Mouse (Mus musculus): ENCODE measurements around the gene Ctsh. TPM values are rescaled to one million over a fixed set of nuclear protein-coding genes. Genes with fewer than 3 reads are reported as not detected.
"Not testable (repeated sequence)": the region's sequence is repeated elsewhere in the genome, so short reads cannot be mapped to it uniquely, and the experiment has no call there.

The Ctsh gene
- polyA plus RNA-seq, 1 experiment from 2014 or later = 5.0 TPM

- Histone ChIP-seq H3K4me3 (no peak overlapping the region), H3K9me3 (no peaks in the 10 kb centered on the region), H3K27me3 (replicated peaks; ENCODE audit: low read depth, poor library complexity, severe bottlenecking) (no peaks in the 10 kb centered on the region), H3K4me1 (no peaks in the 10 kb centered on the region), H3K36me3 (replicated peaks) (no peaks in the 10 kb centered on the region), H3K27ac (replicated peaks) (no peak overlapping the region)
- DNase-seq (ENCODE audit: low spot score) = no peak
- 80% methylated on average over 4 of the region's 4 CpGs for WGBS
Measured at GRCm38 (mm10) chr9:90038535-90038934, 15.4 kb upstream of the Ctsh start.

DNA sequence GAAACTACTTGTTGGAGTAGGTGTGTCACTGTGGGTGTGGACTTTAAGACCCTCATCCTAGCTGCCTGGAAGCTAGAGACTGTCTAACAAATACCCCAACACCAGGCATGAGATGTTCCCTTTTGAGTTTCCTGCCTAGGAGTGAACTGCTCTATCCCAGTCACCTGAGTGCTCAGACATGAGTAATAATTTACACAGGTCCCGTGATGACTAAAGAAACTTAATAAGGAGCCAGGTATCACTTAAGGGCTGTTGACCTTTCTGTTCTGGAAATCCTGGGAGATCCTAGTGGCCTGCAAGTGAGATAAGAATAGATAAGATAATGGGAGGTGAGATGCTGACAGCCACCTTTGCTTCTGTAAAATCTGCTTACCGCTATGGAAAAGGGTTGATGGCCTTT lies 13.0 kb upstream of the Ctsh start:
- no peak for DNase-seq (ENCODE audit: low spot score)
- no peak overlapping the region for H3K4me3 ChIP-seq
- H3K36me3 ChIP-seq (replicated peaks) = no peaks in the 10 kb centered on the region
- no peaks in the 10 kb centered on the region for H3K9me3 ChIP-seq
- no peak overlapping the region for H3K27ac ChIP-seq (replicated peaks)
- WGBS = 81% methylated on average over 2 of the region's 2 CpGs
- H3K27me3 ChIP-seq (replicated peaks; ENCODE audit: low read depth, poor library complexity, severe bottlenecking) = no peaks in the 10 kb centered on the region
- H3K4me1 ChIP-seq = no peaks in the 10 kb centered on the region

GRCm38 (mm10) chr9:90041556-90041955 lies 12.4 kb upstream of the Ctsh start:
- no peak overlapping the region for H3K4me3 ChIP-seq
- H3K9me3 ChIP-seq = peaks cover 5% of the 10 kb centered on the region; the same call in 1 of the 2 replicates
- WGBS = 93% methylated on average over 3 of the region's 3 CpGs
- H3K36me3 ChIP-seq (replicated peaks) = no peaks in the 10 kb centered on the region
- no peaks in the 10 kb centered on the region for H3K27me3 ChIP-seq (replicated peaks; ENCODE audit: low read depth, poor library complexity, severe bottlenecking)
- no peak for DNase-seq (ENCODE audit: low spot score)
- no peak overlapping the region for H3K27ac ChIP-seq (replicated peaks)
- no peaks in the 10 kb centered on the region for H3K4me1 ChIP-seq

DNA sequence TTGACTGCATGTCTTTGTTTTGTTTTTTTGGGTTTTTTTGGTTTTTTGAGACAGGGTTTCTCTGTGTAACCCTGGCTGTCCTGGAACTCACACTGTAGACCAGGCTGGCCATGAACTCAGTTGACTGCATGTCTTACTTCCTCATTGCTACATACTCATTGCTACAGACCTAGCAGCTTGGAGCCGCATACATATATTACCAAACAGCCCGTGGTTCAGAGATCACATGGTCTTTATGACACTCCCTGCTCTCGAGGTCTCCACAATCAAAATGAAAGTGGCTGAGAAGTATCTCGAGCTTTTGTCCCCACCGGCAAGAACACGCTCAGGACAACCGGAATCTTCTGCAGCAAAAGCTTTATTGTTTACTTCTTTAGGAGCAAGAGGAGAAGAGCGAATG lies 11.0 kb upstream of the Ctsh start:
- H3K9me3 ChIP-seq; H3K27ac ChIP-seq (replicated peaks); H3K4me3 ChIP-seq; H3K4me1 ChIP-seq; H3K27me3 ChIP-seq (replicated peaks; ENCODE audit: low read depth, poor library complexity, severe bottlenecking); DNase-seq (ENCODE audit: low spot score); H3K36me3 ChIP-seq (replicated peaks): not testable (repeated sequence)
- WGBS = 94% methylated on average over 8 of the region's 8 CpGs

GRCm38 (mm10) chr9:90045191-90045590 lies 8.8 kb upstream of the Ctsh start:
- H3K36me3 ChIP-seq (replicated peaks) = no peaks in the 10 kb centered on the region

DNA sequence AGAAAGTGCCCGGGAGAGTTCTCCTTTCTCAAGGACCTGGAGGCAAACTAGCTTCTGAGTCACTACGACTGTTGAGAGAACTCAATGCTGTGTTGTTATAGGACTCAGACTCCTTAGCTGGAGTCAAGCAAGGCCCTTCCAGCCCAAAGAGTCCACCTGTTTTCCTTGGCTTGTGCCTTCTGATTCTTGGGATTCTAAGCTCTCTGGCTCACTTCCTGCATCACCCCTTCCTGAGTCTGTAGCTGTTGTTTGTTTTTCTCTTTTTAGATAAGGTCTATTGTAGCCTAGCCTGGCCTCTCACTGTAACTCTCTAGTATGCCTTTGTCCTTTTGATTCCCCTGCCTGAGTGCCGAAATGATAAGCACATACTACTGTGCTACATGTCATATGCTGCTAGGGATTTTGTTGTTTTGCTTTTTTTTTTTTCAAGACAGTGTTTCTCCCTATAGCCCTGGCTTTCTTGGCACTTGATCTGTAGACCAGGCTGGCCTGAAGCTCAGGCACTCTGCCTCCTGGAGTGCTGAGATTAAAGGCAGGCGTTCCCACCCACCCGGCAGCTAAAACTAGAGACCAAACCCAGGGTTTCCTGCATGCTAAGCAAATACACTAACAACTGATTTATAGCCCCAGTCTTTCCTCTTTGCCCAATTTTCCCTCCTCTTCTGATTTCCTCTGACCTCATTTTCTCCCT lies 5.9 kb upstream of the Ctsh start:
- Histone ChIP-seq H3K36me3 (replicated peaks) (no peaks in the 10 kb centered on the region), H3K27ac (replicated peaks) (no peak overlapping the region), H3K9me3 (peaks cover 6% of the 10 kb centered on the region; the same call in 1 of the 2 replicates), H3K27me3 (replicated peaks; ENCODE audit: low read depth, poor library complexity, severe bottlenecking) (no peaks in the 10 kb centered on the region), H3K4me1 (no peaks in the 10 kb centered on the region), H3K4me3 (no peak overlapping the region)
- DNase-seq (ENCODE audit: low spot score) = no peak
- WGBS = 72% methylated on average over 5 of the region's 5 CpGs

More at GRCm38 (mm10) chr9:90045191-90045590, 8.8 kb upstream of the Ctsh start:
- Histone ChIP-seq H3K27me3 (replicated peaks; ENCODE audit: low read depth, poor library complexity, severe bottlenecking) (no peaks in the 10 kb centered on the region), H3K27ac (replicated peaks) (no peak overlapping the region), H3K4me1 (no peaks in the 10 kb centered on the region), H3K4me3 (no peak overlapping the region), H3K9me3 (peaks cover 6% of the 10 kb centered on the region; the same call in 1 of the 2 replicates)
- DNase-seq (ENCODE audit: low spot score) = no peak
- WGBS = 90% methylated on average over 7 of the region's 7 CpGs

DNA sequence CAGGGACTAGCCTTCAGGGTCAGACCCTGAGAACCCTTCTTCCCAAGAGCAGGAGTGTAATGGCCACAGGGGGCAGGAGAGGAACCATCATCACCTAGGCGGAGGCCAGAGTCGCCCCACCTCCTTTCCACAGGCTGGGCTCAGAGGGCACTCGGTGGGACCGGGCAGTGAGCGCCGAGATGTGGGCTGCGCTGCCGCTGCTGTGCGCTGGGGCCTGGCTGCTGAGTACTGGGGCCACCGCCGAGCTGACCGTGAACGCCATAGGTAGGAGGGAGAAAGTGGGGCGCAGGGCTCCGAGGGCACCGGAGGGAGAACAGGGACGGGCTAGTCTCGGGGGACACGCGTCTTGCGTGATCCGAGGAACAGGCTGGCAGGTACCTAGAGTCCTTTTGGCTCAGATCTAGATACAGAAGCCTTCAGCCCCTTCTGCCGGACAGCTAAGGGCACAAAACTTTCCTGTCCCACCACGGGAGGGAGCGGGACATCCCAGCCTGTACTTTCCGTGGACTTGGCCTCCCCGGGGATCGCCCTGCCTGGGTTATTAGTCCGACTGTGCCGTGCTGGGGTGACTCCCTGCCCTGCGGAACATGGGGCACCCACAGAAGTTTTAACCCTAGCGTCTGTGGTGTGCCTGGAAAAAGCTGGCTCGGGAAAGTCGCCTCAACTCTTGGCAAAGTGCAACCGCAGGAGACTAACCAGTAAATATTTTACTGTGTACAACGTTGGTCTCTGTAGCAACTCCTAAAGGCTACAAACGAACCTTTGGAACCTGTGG lies 606 bp downstream of the Ctsh start:
- H3K36me3 ChIP-seq (replicated peaks) = no peaks in the 10 kb centered on the region
- H3K4me1 ChIP-seq = peaks cover 10% of the 10 kb centered on the region
- WGBS = under 1% methylated on average over 37 of the region's 37 CpGs
- peak; percentile 75 for DNase-seq (ENCODE audit: low spot score)
- H3K27ac ChIP-seq (replicated peaks) = peak overlapping the region; percentile 74
- peaks cover 19% of the 10 kb centered on the region for H3K27me3 ChIP-seq (replicated peaks; ENCODE audit: low read depth, poor library complexity, severe bottlenecking)
- H3K4me3 ChIP-seq = peak overlapping the region; percentile 67
- no peaks in the 10 kb centered on the region for H3K9me3 ChIP-seq

DNA sequence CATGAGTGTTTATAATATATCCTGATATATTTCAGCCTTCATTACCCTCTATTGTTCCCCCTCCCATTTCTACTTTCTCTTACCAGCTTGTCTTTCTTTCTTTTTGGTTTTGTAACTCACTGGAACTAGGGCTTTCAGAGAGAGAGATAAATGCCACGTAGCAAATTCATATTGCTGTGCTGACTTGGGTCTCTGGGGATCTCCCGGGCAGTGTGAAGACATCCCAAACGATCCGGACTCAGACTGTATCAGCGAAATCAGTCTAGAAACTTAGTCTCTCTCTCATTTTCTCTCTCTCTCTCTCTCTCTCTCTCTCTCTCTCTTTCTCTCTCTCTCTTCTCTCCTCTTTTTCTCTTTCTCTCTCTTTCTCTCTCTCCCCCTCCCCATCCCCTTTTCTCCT lies 1.5 kb downstream of the Ctsh start:
- H3K27me3 ChIP-seq (replicated peaks; ENCODE audit: low read depth, poor library complexity, severe bottlenecking) = peaks cover 19% of the 10 kb centered on the region
- no peaks in the 10 kb centered on the region for H3K9me3 ChIP-seq
- H3K36me3 ChIP-seq (replicated peaks) = no peaks in the 10 kb centered on the region
- peak overlapping the region; percentile 67; the same call in 1 of the 2 replicates for H3K4me3 ChIP-seq
- DNase-seq (ENCODE audit: low spot score) = no peak
- 51% methylated on average over 5 of the region's 5 CpGs for WGBS
- peaks cover 10% of the 10 kb centered on the region for H3K4me1 ChIP-seq
- no peak overlapping the region for H3K27ac ChIP-seq (replicated peaks)

- Histone ChIP-seq H3K27ac (replicated peaks) (no peak overlapping the region), H3K4me3 (no peak overlapping the region), H3K9me3 (no peaks in the 10 kb centered on the region), H3K27me3 (replicated peaks; ENCODE audit: low read depth, poor library complexity, severe bottlenecking) (peaks cover 19% of the 10 kb centered on the region), H3K36me3 (replicated peaks) (no peaks in the 10 kb centered on the region), H3K4me1 (peaks cover 10% of the 10 kb centered on the region)
- 69% methylated on average over 3 of the region's 3 CpGs for WGBS
- DNase-seq (ENCODE audit: low spot score) = no peak
Measured at GRCm38 (mm10) chr9:90055911-90056310, 2.0 kb downstream of the Ctsh start.

DNA sequence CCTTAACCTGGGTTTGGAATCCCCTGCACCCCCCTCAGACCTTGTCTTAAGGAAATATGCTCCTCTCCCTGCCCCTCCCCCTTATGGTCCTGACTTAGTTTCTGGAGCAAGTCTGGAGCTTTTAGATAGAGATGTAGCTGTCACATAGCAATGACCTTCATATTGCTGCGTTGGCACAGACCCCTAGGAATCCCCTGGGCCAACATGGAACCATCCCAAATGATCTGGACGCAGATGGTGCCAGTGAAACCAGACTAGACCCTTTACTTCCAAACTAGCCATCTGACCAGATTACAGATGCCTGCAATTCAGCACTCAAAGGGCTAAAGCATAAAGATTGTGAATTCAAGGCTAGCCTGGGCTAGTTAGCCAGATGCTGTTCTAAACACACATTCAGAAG lies 2.8 kb downstream of the Ctsh start:
- WGBS = 90% methylated on average over 2 of the region's 2 CpGs
- Histone ChIP-seq H3K4me3 (no peak overlapping the region), H3K27ac (replicated peaks) (no peak overlapping the region), H3K27me3 (replicated peaks; ENCODE audit: low read depth, poor library complexity, severe bottlenecking) (peaks cover 19% of the 10 kb centered on the region), H3K9me3 (no peaks in the 10 kb centered on the region), H3K4me1 (peaks cover 10% of the 10 kb centered on the region), H3K36me3 (replicated peaks) (no peaks in the 10 kb centered on the region)
- no peak for DNase-seq (ENCODE audit: low spot score)

GRCm38 (mm10) chr9:90059828-90060573 lies 6.0 kb downstream of the Ctsh start:
- Histone ChIP-seq H3K9me3 (no peaks in the 10 kb centered on the region), H3K4me3 (no peak overlapping the region), H3K4me1 (no peaks in the 10 kb centered on the region), H3K27me3 (replicated peaks; ENCODE audit: low read depth, poor library complexity, severe bottlenecking) (peaks cover 16% of the 10 kb centered on the region), H3K27ac (replicated peaks) (no peak overlapping the region), H3K36me3 (replicated peaks) (no peaks in the 10 kb centered on the region)
- no peak for DNase-seq (ENCODE audit: low spot score)
- 85% methylated on average over 9 of the region's 9 CpGs for WGBS

DNA sequence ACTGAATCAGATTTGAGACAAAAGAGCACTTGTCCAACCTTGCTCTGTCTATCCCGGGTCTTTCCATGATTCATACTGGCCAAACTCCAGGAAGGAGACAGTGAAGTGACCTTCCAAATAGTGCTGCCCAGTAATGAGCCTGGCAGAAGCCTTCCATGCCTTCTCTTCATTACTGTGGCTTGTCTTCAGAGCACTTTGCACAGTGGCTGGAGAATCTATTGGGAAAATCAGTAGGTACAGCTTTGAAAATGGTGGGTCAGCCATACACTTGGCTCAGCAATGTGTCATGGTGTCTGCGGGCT lies 6.6 kb downstream of the Ctsh start:
- Histone ChIP-seq H3K9me3 (no peaks in the 10 kb centered on the region), H3K4me1 (no peaks in the 10 kb centered on the region), H3K36me3 (replicated peaks) (no peaks in the 10 kb centered on the region), H3K4me3 (no peak overlapping the region), H3K27me3 (replicated peaks; ENCODE audit: low read depth, poor library complexity, severe bottlenecking) (peaks cover 14% of the 10 kb centered on the region), H3K27ac (replicated peaks) (no peak overlapping the region)
- WGBS = 77% methylated on average over 2 of the region's 2 CpGs
- no peak for DNase-seq (ENCODE audit: low spot score)
